Mouse (Mus musculus): ENCODE measurements around the gene Ripply3. TPM values are rescaled to one million over a fixed set of nuclear protein-coding genes. Genes with fewer than 3 reads are reported as not detected.
A peak's percentile ranks its signal among the peaks of the same experiment; 100 is the strongest.

The Ripply3 gene
- polyA plus RNA-seq (2016; fragmentation: Nextera tagmentation; extraction: Ambion mirVana) = 4.7 TPM in 2 replicates

GRCm38 (mm10) chr16:94327781-94328711 lies at the start of gene Ripply3:
TSS of gene Ripply3 (plus strand) at chr16:94328420.
- Histone ChIP-seq H3K4me1 (peaks cover 25% of the 10 kb centered on the region), H3K4me3 (peak within 1 kb of the TSS; percentile 57), H3K36me3 (no peaks in the 10 kb centered on the region), H3K27ac (peak within 1 kb of the TSS; percentile 80), H3K27me3 (ENCODE audit: low read depth, poor library complexity, severe bottlenecking) (peaks cover 65% of the 10 kb centered on the region), H3K9me3 (replicated peaks) (no peaks in the 10 kb centered on the region)
- 2% methylated on average over 63 of the region's 63 CpGs for WGBS
- DNase-seq (ENCODE audit: low spot score) = peak; percentile 74

GRCm38 (mm10) chr16:94283972-94284371 lies 44.2 kb upstream of the Ripply3 start:
- DNase-seq (ENCODE audit: low spot score) = no peak
- peaks cover 15% of the 10 kb centered on the region for H3K36me3 ChIP-seq
- peaks cover under 1% of the 10 kb centered on the region for H3K4me1 ChIP-seq
- no peaks in the 10 kb centered on the region for H3K27me3 ChIP-seq (ENCODE audit: low read depth, poor library complexity, severe bottlenecking)
- H3K4me3 ChIP-seq = no peak overlapping the region
- WGBS = 93% methylated on average over 3 of the region's 3 CpGs
- no peaks in the 10 kb centered on the region for H3K9me3 ChIP-seq (replicated peaks)
- no peak overlapping the region for H3K27ac ChIP-seq

DNA sequence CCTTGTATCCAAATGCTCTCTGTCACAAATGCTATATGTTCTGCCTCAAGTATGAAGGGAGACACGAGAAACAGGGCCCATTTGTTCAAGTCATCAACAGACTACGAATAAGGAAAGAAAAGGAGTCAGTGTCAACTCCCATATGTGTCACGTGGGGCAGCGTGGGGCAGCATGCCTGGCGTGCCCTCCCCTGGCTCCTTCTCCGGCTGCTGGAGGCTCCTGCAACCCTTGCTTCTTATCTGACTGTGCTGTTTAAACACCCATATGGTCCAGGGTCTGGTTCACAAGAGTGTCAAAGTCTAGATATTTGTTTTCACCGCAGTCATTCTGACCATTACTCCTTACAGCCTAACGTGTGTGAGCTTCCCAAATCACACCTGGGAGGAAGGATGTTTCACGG lies 40.4 kb upstream of the Ripply3 start:
- Histone ChIP-seq H3K4me1 (peaks cover 18% of the 10 kb centered on the region), H3K36me3 (peaks cover 4% of the 10 kb centered on the region), H3K27me3 (ENCODE audit: low read depth, poor library complexity, severe bottlenecking) (no peaks in the 10 kb centered on the region), H3K4me3 (no peak overlapping the region), H3K27ac (no peak overlapping the region), H3K9me3 (replicated peaks) (no peaks in the 10 kb centered on the region)
- DNase-seq (ENCODE audit: low spot score) = no peak
- WGBS = 88% methylated on average over 9 of the region's 9 CpGs

- DNase-seq (ENCODE audit: low spot score) = no peak
- WGBS = 15% methylated on average over 39 of the region's 39 CpGs
- Histone ChIP-seq H3K4me1 (peaks cover 18% of the 10 kb centered on the region), H3K4me3 (peak overlapping the region; percentile 98), H3K9me3 (replicated peaks) (no peaks in the 10 kb centered on the region), H3K36me3 (no peaks in the 10 kb centered on the region), H3K27ac (peak overlapping the region; percentile 94), H3K27me3 (ENCODE audit: low read depth, poor library complexity, severe bottlenecking) (no peaks in the 10 kb centered on the region)
These were observed 38.8 kb upstream of the Ripply3 start for GRCm38 (mm10) chr16:94289138-94290072.

- Histone ChIP-seq H3K36me3 (no peaks in the 10 kb centered on the region), H3K27ac (peak overlapping the region; percentile 94), H3K4me3 (peak overlapping the region; percentile 98), H3K27me3 (ENCODE audit: low read depth, poor library complexity, severe bottlenecking) (no peaks in the 10 kb centered on the region), H3K9me3 (replicated peaks) (no peaks in the 10 kb centered on the region), H3K4me1 (peaks cover 18% of the 10 kb centered on the region)
- 6% methylated on average over 52 of the region's 52 CpGs for WGBS
- peak; percentile 94 for DNase-seq (ENCODE audit: low spot score)
These were observed 37.9 kb upstream of the Ripply3 start for GRCm38 (mm10) chr16:94290073-94290999.

DNA sequence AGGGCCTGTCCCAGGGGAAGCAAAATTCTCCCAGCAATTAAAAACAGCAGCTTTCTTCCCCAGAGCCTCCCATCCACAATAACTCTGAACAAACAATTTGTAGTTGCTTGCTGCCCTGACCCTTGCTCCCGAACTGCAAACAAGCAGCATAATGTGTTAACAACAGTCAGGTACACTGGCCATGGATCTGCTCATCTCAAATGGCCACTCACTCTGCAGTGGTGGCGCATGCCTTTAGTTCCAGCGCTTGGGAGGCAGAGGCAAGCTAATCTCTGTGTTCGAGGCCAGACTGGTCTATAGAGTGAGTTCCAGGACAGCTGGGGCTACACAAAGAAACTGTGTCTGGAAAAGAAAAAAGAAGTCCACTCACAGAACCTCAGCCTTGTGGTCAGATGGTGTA lies 37.1 kb upstream of the Ripply3 start:
- no peaks in the 10 kb centered on the region for H3K36me3 ChIP-seq
- WGBS = 85% methylated on average over 4 of the region's 4 CpGs
- no peak for DNase-seq (ENCODE audit: low spot score)
- no peak overlapping the region for H3K27ac ChIP-seq
- no peak overlapping the region for H3K4me3 ChIP-seq
- no peaks in the 10 kb centered on the region for H3K9me3 ChIP-seq (replicated peaks)
- no peaks in the 10 kb centered on the region for H3K27me3 ChIP-seq (ENCODE audit: low read depth, poor library complexity, severe bottlenecking)
- H3K4me1 ChIP-seq = peaks cover 18% of the 10 kb centered on the region

DNA sequence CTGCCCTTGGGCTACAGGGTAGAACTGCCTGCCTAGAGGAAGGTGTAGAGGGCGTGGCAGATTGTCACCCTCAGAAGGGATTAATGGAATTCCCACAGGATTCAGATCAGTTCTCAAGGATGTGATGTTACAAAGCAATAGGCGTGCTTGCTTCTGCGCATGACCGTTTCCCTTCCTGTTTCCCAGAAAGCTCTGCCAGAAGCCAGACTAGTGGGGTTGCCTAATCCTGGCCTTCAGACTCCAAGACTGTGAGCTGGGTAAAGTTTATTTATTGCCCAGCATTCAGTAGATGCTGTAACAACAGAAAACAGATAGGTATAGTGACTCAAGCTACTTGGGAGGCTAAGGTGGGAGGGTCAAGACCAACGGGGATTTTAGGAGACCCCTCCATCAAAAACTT lies 30.1 kb upstream of the Ripply3 start:
- no peak for DNase-seq (ENCODE audit: low spot score)
- no peaks in the 10 kb centered on the region for H3K9me3 ChIP-seq (replicated peaks)
- no peak overlapping the region for H3K27ac ChIP-seq
- WGBS = 88% methylated on average over 5 of the region's 5 CpGs
- H3K4me1 ChIP-seq = peaks cover 17% of the 10 kb centered on the region
- peaks cover 3% of the 10 kb centered on the region for H3K27me3 ChIP-seq (ENCODE audit: low read depth, poor library complexity, severe bottlenecking)
- H3K36me3 ChIP-seq = no peaks in the 10 kb centered on the region
- H3K4me3 ChIP-seq = no peak overlapping the region

DNA sequence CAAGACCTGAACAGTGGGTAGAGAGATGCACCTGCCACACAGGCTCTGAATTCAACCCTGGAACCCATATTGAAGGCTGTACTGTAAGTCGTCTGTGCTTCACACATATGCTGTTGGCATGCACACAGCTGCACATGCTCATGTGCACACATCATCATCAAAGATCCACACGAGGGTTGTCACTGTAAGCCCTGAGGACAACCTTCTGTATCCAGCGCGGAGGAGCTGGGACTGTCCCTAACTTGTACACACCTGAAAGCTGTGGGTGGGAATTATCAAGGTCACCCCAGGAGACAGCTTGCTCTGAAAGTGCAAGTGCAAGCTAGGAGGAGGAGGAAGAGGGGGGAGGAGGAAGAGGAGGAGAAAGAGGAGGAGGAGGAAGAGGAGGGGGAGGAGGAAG lies 29.0 kb upstream of the Ripply3 start:
- no peaks in the 10 kb centered on the region for H3K9me3 ChIP-seq (replicated peaks)
- no peak for DNase-seq (ENCODE audit: low spot score)
- WGBS = 74% methylated on average over 4 of the region's 4 CpGs

DNA sequence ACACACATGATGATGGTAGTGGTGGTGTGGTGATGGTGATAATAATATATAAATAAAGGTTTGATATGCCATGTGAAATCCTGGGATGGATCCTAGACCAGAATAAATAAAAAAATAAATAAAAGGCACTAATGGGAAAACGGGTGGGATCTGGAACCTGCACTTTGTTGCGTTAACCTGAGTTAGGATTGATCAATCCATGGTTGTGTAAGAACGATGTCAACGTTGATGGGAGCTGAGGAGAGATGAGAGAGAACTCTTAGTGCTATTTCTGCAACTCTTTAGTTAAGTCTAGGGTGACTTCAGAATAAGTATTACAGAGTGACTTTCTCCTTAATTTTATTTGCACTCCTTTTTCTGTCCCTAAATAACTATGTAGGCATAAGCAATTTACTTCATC lies 27.0 kb upstream of the Ripply3 start:
- DNase-seq (ENCODE audit: low spot score) = no peak
- WGBS = 89% methylated on average over 4 of the region's 4 CpGs

More for the DNA sequence above, 29.0 kb upstream of the Ripply3 start:
- Histone ChIP-seq H3K36me3 (no peaks in the 10 kb centered on the region), H3K4me3 (no peak overlapping the region), H3K4me1 (peaks cover 21% of the 10 kb centered on the region), H3K27me3 (ENCODE audit: low read depth, poor library complexity, severe bottlenecking) (peaks cover 14% of the 10 kb centered on the region), H3K27ac (no peak overlapping the region)

GRCm38 (mm10) chr16:94301696-94302095 lies 26.5 kb upstream of the Ripply3 start:
- Histone ChIP-seq H3K36me3 (no peaks in the 10 kb centered on the region), H3K27ac (no peak overlapping the region), H3K4me3 (no peak overlapping the region), H3K9me3 (replicated peaks) (no peaks in the 10 kb centered on the region), H3K4me1 (peaks cover 21% of the 10 kb centered on the region), H3K27me3 (ENCODE audit: low read depth, poor library complexity, severe bottlenecking) (peaks cover 14% of the 10 kb centered on the region)
- no peak for DNase-seq (ENCODE audit: low spot score)
- 82% methylated on average over 5 of the region's 5 CpGs for WGBS

More for the DNA sequence above, 27.0 kb upstream of the Ripply3 start:
- Histone ChIP-seq H3K4me1 (peaks cover 21% of the 10 kb centered on the region), H3K9me3 (replicated peaks) (no peaks in the 10 kb centered on the region), H3K27me3 (ENCODE audit: low read depth, poor library complexity, severe bottlenecking) (peaks cover 14% of the 10 kb centered on the region), H3K27ac (no peak overlapping the region), H3K36me3 (no peaks in the 10 kb centered on the region), H3K4me3 (no peak overlapping the region)

DNA sequence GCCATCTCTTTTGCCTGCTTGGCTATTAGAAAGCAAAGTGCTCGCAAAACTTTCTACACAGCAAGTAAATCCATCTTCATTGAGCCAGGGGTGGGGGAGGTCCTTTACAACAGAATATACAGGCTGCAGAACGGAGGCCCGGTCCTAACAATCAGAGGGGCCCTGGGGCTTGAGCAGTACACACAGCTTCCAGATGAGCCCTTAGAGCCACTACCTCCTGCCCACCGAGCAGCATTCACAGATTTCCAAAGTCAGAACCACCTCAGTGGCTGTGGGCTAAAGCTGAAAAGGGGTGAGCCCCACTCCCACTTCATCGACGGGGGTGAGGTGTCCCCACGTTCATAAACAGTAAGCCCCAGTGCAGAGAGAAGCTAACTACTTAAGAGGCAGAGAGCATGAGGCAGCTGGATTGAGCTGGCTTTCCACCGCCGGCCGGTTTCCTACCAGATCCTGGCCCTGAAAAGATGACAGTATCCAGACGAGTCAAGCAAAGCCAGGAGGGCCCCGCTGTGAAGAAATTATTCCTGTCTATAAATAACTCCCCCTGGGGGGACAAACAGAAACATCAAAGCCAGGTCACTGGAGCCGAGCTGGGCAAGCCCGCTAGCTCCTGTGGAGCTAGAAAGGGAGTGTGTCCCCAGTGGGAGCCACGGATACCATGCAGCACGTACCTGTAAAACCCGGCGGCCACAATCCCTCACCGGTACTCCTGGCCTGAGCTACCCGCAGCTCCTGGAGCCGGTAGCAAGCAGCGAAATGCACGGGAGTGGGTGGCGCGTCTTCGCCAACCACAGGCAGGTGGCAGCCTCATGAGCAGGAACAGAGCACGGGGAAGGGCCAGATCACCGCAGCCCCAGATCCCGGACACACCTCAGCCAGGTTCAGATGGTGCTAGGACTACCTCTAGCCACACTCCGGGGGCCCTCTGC lies 25.7 kb upstream of the Ripply3 start:
- 6% methylated on average over 30 of the region's 30 CpGs for WGBS
- peak; percentile 69 for DNase-seq (ENCODE audit: low spot score)
- Histone ChIP-seq H3K36me3 (no peaks in the 10 kb centered on the region), H3K9me3 (replicated peaks) (no peaks in the 10 kb centered on the region), H3K27me3 (ENCODE audit: low read depth, poor library complexity, severe bottlenecking) (peaks cover 14% of the 10 kb centered on the region), H3K4me3 (peak overlapping the region; percentile 42), H3K27ac (peak overlapping the region; percentile 71), H3K4me1 (peaks cover 24% of the 10 kb centered on the region)

All from limb, embryonic 10.5 days (tissue).